9 mouse cellular contexts compared by ENCODE assay signal in the genomic region with DNA sequence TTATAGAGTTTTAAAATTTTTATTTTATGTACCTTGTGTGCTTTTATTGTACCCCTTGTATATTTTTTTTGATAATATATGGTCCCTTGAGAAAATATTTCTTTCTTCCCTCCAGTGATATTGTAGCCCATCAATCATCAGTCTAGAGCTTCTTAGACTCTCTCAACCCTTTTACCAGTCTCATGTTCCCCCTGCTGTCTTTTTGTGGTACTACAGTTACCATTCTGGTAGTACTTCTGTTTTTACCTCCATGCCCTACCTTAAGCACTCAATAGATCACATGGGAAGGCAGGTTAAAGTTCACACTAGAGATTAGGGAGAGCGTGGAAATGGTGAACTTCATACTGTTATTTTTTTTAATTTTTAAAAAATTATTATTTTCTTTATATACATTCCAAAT. TPM values are rescaled to one million over a fixed set of nuclear protein-coding genes. Genes with fewer than 3 reads are reported as not detected.
DNase-seq lines count a peak whose midpoint lies in the region; ATAC-seq lines count a peak whose summit lies in the region.
"Had no signal": no experiment of that assay in that cellular context is flagged by ENCODE, and none has a peak within 500 bp of the region (broad histone marks: within the 10 kb centered on the region; RNA-seq: fewer than 3 reads in every experiment).

No protein-coding gene starts in this region.

- H3K4me1 ChIP-seq in liver, embryonic 12.5 days, result no peaks in the 10 kb centered on the region
- H3K4me1 ChIP-seq in stomach, embryonic 14.5 days (ENCODE audit: control insufficient read depth, insufficient read depth, low read length), result no peaks in the 10 kb centered on the region

- H3K4me2 ChIP-seq in liver, embryonic 12.5 days, result no peak overlapping the region
- no peak overlapping the region for H3K4me2 ChIP-seq in stomach, embryonic 14.5 days (replicated peaks; ENCODE audit: low read depth, low read length)

- no peaks in the 10 kb centered on the region for H3K36me3 ChIP-seq in liver, embryonic 12.5 days
- no peaks in the 10 kb centered on the region for H3K36me3 ChIP-seq in stomach, embryonic 14.5 days (ENCODE audit: control insufficient read depth, insufficient read depth, low read length)

- DNase-seq in cerebellum, adult 8-10 months, result peak; percentile 16
- no peak for DNase-seq in cerebellum, postnatal 4 days (ENCODE audit: low spot score in 2 of 2)
- DNase-seq in ovary, postnatal 14 days (ENCODE audit: low spot score), result peak; percentile 22
- DNase-seq in ovary, adult 18-20 months (ENCODE audit: low spot score), result no peak
- no peak for DNase-seq in ovary, postnatal 36 days (ENCODE audit: low spot score)

- no peaks in the 10 kb centered on the region for H3K27me3 ChIP-seq in liver, embryonic 12.5 days (replicated peaks)
- no peaks in the 10 kb centered on the region for H3K27me3 ChIP-seq in stomach, embryonic 14.5 days (ENCODE audit: control insufficient read depth, insufficient read depth, low read length)

- no peak overlapping the region for H3K27ac ChIP-seq in liver, embryonic 12.5 days
- H3K27ac ChIP-seq in stomach, embryonic 14.5 days (ENCODE audit: low read length), result no peak overlapping the region

- whole genome bisulfite sequencing in liver, embryonic 12.5 days (ENCODE audit: insufficient replicate concordance), result 3% methylated on average over 1 of the region's 1 CpGs
- 20% methylated on average over 1 of the region's 1 CpGs for WGBS in stomach, embryonic 14.5 days

- ATAC-seq in granulocyte monocyte progenitor cell, adult 5-6 weeks (replicated peaks; ENCODE audit: poor library complexity, severe bottlenecking), result peak; percentile 90
- peak; percentile 60 for ATAC-seq in liver, embryonic 12.5 days
- peak; percentile 56; the same call in 1 of the 2 replicates for ATAC-seq in stomach, embryonic 14.5 days (ENCODE audit: insufficient number of reproducible peaks, insufficient read depth, low FRiP score, low read depth)

- H3K9ac ChIP-seq in liver, embryonic 12.5 days, result no peak overlapping the region
- no peak overlapping the region for H3K9ac ChIP-seq in stomach, embryonic 14.5 days (replicated peaks; ENCODE audit: low read depth, low read length)

- no peak overlapping the region for H3K4me3 ChIP-seq in liver, embryonic 12.5 days
- H3K4me3 ChIP-seq in stomach, embryonic 14.5 days (ENCODE audit: low read depth, low read length), result no peak overlapping the region

- H3K9me3 ChIP-seq in liver, embryonic 12.5 days (replicated peaks), result no peaks in the 10 kb centered on the region
- no peaks in the 10 kb centered on the region for H3K9me3 ChIP-seq in stomach, embryonic 14.5 days (ENCODE audit: control insufficient read depth, low read depth, low read length)

RNA-seq across cellular contexts. Expression of a gene that starts 2.3 kb away (rescaled TPM):
- not detected in 2 replicates for total RNA-seq in granulocyte monocyte progenitor cell, adult 5-6 weeks (2014; fragmentation: Nextera tagmentation)
- not detected in 2 replicates for total RNA-seq in granulocyte monocyte progenitor cell, adult 5-6 weeks (2017)
- polyA plus RNA-seq in liver, embryonic 12.5 days (2016; fragmentation: Nextera tagmentation; extraction: Ambion mirVana), result not detected in 2 replicates
- not detected in 2 replicates for polyA plus RNA-seq in stomach, embryonic 14.5 days (2014; fragmentation: Nextera tagmentation; extraction: Ambion mirVana)
- total RNA-seq: layer of hippocampus, adult 18-20 months had no signal

RNA-seq across cellular contexts. Expression of a gene that starts 4.6 kb away (rescaled TPM):
- not detected in 2 replicates for total RNA-seq in granulocyte monocyte progenitor cell, adult 5-6 weeks (2014; fragmentation: Nextera tagmentation)
- not detected in 2 replicates for total RNA-seq in granulocyte monocyte progenitor cell, adult 5-6 weeks (2017)
- not detected in 2 replicates for polyA plus RNA-seq in liver, embryonic 12.5 days (2016; fragmentation: Nextera tagmentation; extraction: Ambion mirVana)
- polyA plus RNA-seq in stomach, embryonic 14.5 days (2014; fragmentation: Nextera tagmentation; extraction: Ambion mirVana), result not detected in 2 replicates
- total RNA-seq: layer of hippocampus, adult 18-20 months had no signal

RNA-seq across cellular contexts. Expression of a gene that starts 22.7 kb away (rescaled TPM):
- not detected in 2 replicates for total RNA-seq in granulocyte monocyte progenitor cell, adult 5-6 weeks (2014; fragmentation: Nextera tagmentation)
- total RNA-seq in granulocyte monocyte progenitor cell, adult 5-6 weeks (2017), result not detected in 2 replicates
- polyA plus RNA-seq in liver, embryonic 12.5 days (2016; fragmentation: Nextera tagmentation; extraction: Ambion mirVana), result not detected in 2 replicates
- not detected in 2 replicates for polyA plus RNA-seq in stomach, embryonic 14.5 days (2014; fragmentation: Nextera tagmentation; extraction: Ambion mirVana)
- total RNA-seq: layer of hippocampus, adult 18-20 months had no signal

RNA-seq across cellular contexts. Expression of a gene that starts 25.3 kb away (rescaled TPM):
- total RNA-seq in granulocyte monocyte progenitor cell, adult 5-6 weeks (2014; fragmentation: Nextera tagmentation), result not detected in 2 replicates
- total RNA-seq in granulocyte monocyte progenitor cell, adult 5-6 weeks (2017), result not detected in 2 replicates
- not detected in 2 replicates for polyA plus RNA-seq in liver, embryonic 12.5 days (2016; fragmentation: Nextera tagmentation; extraction: Ambion mirVana)
- not detected in 2 replicates for polyA plus RNA-seq in stomach, embryonic 14.5 days (2014; fragmentation: Nextera tagmentation; extraction: Ambion mirVana)
- total RNA-seq: layer of hippocampus, adult 18-20 months had no signal

RNA-seq across cellular contexts. Expression of a gene that starts 28.6 kb away (rescaled TPM):
- total RNA-seq in granulocyte monocyte progenitor cell, adult 5-6 weeks (2014; fragmentation: Nextera tagmentation), result not detected in 2 replicates
- total RNA-seq in granulocyte monocyte progenitor cell, adult 5-6 weeks (2017), result not detected in 2 replicates
- polyA plus RNA-seq in liver, embryonic 12.5 days (2016; fragmentation: Nextera tagmentation; extraction: Ambion mirVana), result not detected in 2 replicates
- not detected in 2 replicates for polyA plus RNA-seq in stomach, embryonic 14.5 days (2014; fragmentation: Nextera tagmentation; extraction: Ambion mirVana)
- total RNA-seq: layer of hippocampus, adult 18-20 months had no signal

Comparison
In these comparisons a context has a peak if more than half of its experiments do, and no peak if none do; other contexts are left out.
1. DNase-seq: peak in cerebellum, adult 8-10 months (single experiment) and ovary, postnatal 14 days (single experiment); none in cerebellum, postnatal 4 days (0 of 2), ovary, adult 18-20 months (single experiment) and ovary, postnatal 36 days (single experiment).
2. Peak in every context shown above with its lines, with median percentiles within 50 percentile points of each other: ATAC-seq.